Mouse (Mus musculus) stomach, embryonic 16.5 days (tissue): Measurements from ENCODE around the gene Dhh. TPM values are rescaled to one million over a fixed set of nuclear protein-coding genes. Genes with fewer than 3 reads are reported as not detected.
"Not testable (repeated sequence)": the region's sequence is repeated elsewhere in the genome, so short reads cannot be mapped to it uniquely, and the experiment has no call there.

Source experiments
- ATAC-seq: fragments of 200-750 bp; cut with Nextera tagmentation; 2 replicates; pipeline ENCODE4 v1.8.0; 2017; ENCODE audit warnings: moderate number of reproducible peaks, moderate TSS enrichment; ENCODE audit not compliant: insufficient read depth, low FRiP score
- H3K27ac ChIP-seq: fragments of 300-500 bp; sonication (generic); 2 replicates; pipeline ENCODE4 v1.5.1; 2014; ENCODE audit warnings: low read length
- H3K27me3 ChIP-seq: fragments of 300-500 bp; sonication (generic); 2 replicates; pipeline ENCODE4 v1.6.1; 2014; ENCODE audit warnings: low read length, control low read depth, mixed read lengths; ENCODE audit not compliant: control insufficient read depth, insufficient read depth
- H3K36me3 ChIP-seq: fragments of 300-500 bp; sonication (generic); 2 replicates; pipeline ENCODE4 v1.6.1; 2014; ENCODE audit warnings: low read length; ENCODE audit not compliant: control insufficient read depth, insufficient read depth
- H3K4me1 ChIP-seq: fragments of 300-500 bp; sonication (generic); 2 replicates; pipeline ENCODE4 v1.6.1; 2014; ENCODE audit warnings: low read length, control low read depth, mixed read lengths; ENCODE audit not compliant: control insufficient read depth, insufficient read depth
- H3K4me2 ChIP-seq: fragments of 300-500 bp; sonication (generic); 2 replicates; pipeline ENCODE4 v1.6.1; 2014; ENCODE audit warnings: low read depth, low read length, mixed read lengths
- H3K4me3 ChIP-seq: fragments of 300-500 bp; sonication (generic); replicated peaks from 2 replicates; pipeline ENCODE4 v1.5.1; 2014; ENCODE audit warnings: mild to moderate bottlenecking, low read length
- H3K9ac ChIP-seq: fragments of 300-500 bp; sonication (generic); 2 replicates; pipeline ENCODE4 v1.6.1; 2014; ENCODE audit warnings: low read length
- H3K9me3 ChIP-seq: fragments of 300-500 bp; sonication (generic); replicated peaks from 2 replicates; pipeline ENCODE4 v1.6.1; 2016; ENCODE audit warnings: low read length, control low read depth; ENCODE audit not compliant: control insufficient read depth
- WGBS: fragments of 180-500 bp; shearing (Covaris S2); extraction: QIAGEN DNeasy Blood & Tissue Kit; methylation state at CpG from one replicate; pipeline ENCODE4 v1.1.7; 2014; 5-methylcytosine and 5-hydroxymethylcytosine counted together
- polyA plus RNA-seq: library from polyadenylated mRNA; unstranded; fragments of >200 nt; fragmentation: Nextera tagmentation; extraction: Ambion mirVana; gene quantifications from 2 replicates; pipeline ENCODE4 v1.2.1, GENCODE M21; 2015

Gene Dhh
- polyA plus RNA-seq, 1 experiment from 2014 or later = 0.84 TPM

GRCm38 (mm10) chr15:98918499-98918895 lies 20.2 kb upstream of the Dhh start:
- H3K4me1 ChIP-seq, H3K36me3 ChIP-seq, H3K9me3 ChIP-seq, H3K27me3 ChIP-seq, ATAC-seq: not testable (repeated sequence)
- 19% methylated on average over 8 of the region's 8 CpGs for WGBS
- peak overlapping the region; percentile 75 for H3K4me3 ChIP-seq
- peak overlapping the region; percentile 68 for H3K4me2 ChIP-seq
- peak overlapping the region; percentile 70 for H3K9ac ChIP-seq
- H3K27ac ChIP-seq = peak overlapping the region; percentile 81

GRCm38 (mm10) chr15:98917538-98918498 lies 19.5 kb upstream of the Dhh start, which contains the start of gene Lmbr1l:
Lmbr1l (minus strand) TSS chr15:98918231.
- H3K4me1 ChIP-seq = peaks cover 9% of the 10 kb centered on the region
- peak within 1 kb of the TSS; percentile 85 for H3K9ac ChIP-seq
- no peaks in the 10 kb centered on the region for H3K36me3 ChIP-seq
- peak; percentile 99 for ATAC-seq
- H3K9me3 ChIP-seq = no peaks in the 10 kb centered on the region
- H3K4me3 ChIP-seq = peak within 1 kb of the TSS; percentile 75
- peak within 1 kb of the TSS; percentile 93 for H3K27ac ChIP-seq
- peak within 1 kb of the TSS; percentile 74 for H3K4me2 ChIP-seq
- whole genome bisulfite sequencing = under 1% methylated on average over 82 of the region's 82 CpGs
- no peaks in the 10 kb centered on the region for H3K27me3 ChIP-seq

- H3K9ac ChIP-seq = peak overlapping the region; percentile 85
- H3K9me3 ChIP-seq = no peaks in the 10 kb centered on the region
- no peak for ATAC-seq
- H3K4me1 ChIP-seq = peaks cover 9% of the 10 kb centered on the region
- peak overlapping the region; percentile 74 for H3K4me2 ChIP-seq
- H3K4me3 ChIP-seq = peak overlapping the region; percentile 75
- under 1% methylated on average over 14 of the region's 14 CpGs for WGBS
- H3K27me3 ChIP-seq = no peaks in the 10 kb centered on the region
- no peaks in the 10 kb centered on the region for H3K36me3 ChIP-seq
- peak overlapping the region; percentile 93 for H3K27ac ChIP-seq
These were observed 18.8 kb upstream of the Dhh start for GRCm38 (mm10) chr15:98917091-98917490.

GRCm38 (mm10) chr15:98916016-98916415 lies 17.7 kb upstream of the Dhh start:
- Histone ChIP-seq H3K9ac (peak overlapping the region; percentile 85), H3K27ac (no peak overlapping the region), H3K4me1 (peaks cover 9% of the 10 kb centered on the region), H3K9me3 (no peaks in the 10 kb centered on the region), H3K4me2 (peak overlapping the region; percentile 74; the same call in 1 of the 2 replicates), H3K27me3 (no peaks in the 10 kb centered on the region), H3K4me3 (no peak overlapping the region), H3K36me3 (no peaks in the 10 kb centered on the region)
- 92% methylated on average over 4 of the region's 4 CpGs for WGBS
- ATAC-seq = no peak

GRCm38 (mm10) chr15:98914903-98915302 lies 16.6 kb upstream of the Dhh start:
- 90% methylated on average over 6 of the region's 6 CpGs for WGBS
- no peak overlapping the region for H3K4me3 ChIP-seq
- H3K4me1 ChIP-seq = peaks cover 9% of the 10 kb centered on the region
- H3K27me3 ChIP-seq = no peaks in the 10 kb centered on the region
- H3K4me2 ChIP-seq = no peak overlapping the region
- H3K27ac ChIP-seq = no peak overlapping the region
- H3K36me3 ChIP-seq = no peaks in the 10 kb centered on the region
- ATAC-seq = no peak
- no peaks in the 10 kb centered on the region for H3K9me3 ChIP-seq
- no peak overlapping the region for H3K9ac ChIP-seq

- H3K4me3 ChIP-seq = no peak overlapping the region
- no peaks in the 10 kb centered on the region for H3K9me3 ChIP-seq
- no peaks in the 10 kb centered on the region for H3K27me3 ChIP-seq
- no peak overlapping the region for H3K27ac ChIP-seq
- H3K4me1 ChIP-seq = no peaks in the 10 kb centered on the region
- WGBS = 27% methylated on average over 10 of the region's 10 CpGs
- H3K36me3 ChIP-seq = peaks cover 10% of the 10 kb centered on the region; the same call in 1 of the 2 replicates
- no peak for ATAC-seq
- no peak overlapping the region for H3K4me2 ChIP-seq
- H3K9ac ChIP-seq = no peak overlapping the region
These were observed 6.4 kb upstream of the Dhh start for GRCm38 (mm10) chr15:98904692-98905091.

- H3K4me3 ChIP-seq = no peak overlapping the region
- WGBS = 75% methylated on average over 2 of the region's 2 CpGs
- H3K4me2 ChIP-seq = no peak overlapping the region
- peaks cover 9% of the 10 kb centered on the region for H3K4me1 ChIP-seq
- H3K27me3 ChIP-seq = peaks cover 19% of the 10 kb centered on the region
- no peak overlapping the region for H3K9ac ChIP-seq
- H3K9me3 ChIP-seq = no peaks in the 10 kb centered on the region
- H3K27ac ChIP-seq = no peak overlapping the region
- H3K36me3 ChIP-seq = peaks cover 10% of the 10 kb centered on the region; the same call in 1 of the 2 replicates
- ATAC-seq = no peak
These were observed 4.3 kb upstream of the Dhh start for GRCm38 (mm10) chr15:98902600-98902999.

- H3K9ac ChIP-seq = no peak overlapping the region
- H3K4me3 ChIP-seq = no peak overlapping the region
- no peaks in the 10 kb centered on the region for H3K9me3 ChIP-seq
- ATAC-seq = no peak
- 65% methylated on average over 1 of the region's 1 CpGs for WGBS
- peaks cover 26% of the 10 kb centered on the region for H3K27me3 ChIP-seq
- H3K4me1 ChIP-seq = peaks cover 9% of the 10 kb centered on the region
- no peak overlapping the region for H3K4me2 ChIP-seq
- H3K27ac ChIP-seq = no peak overlapping the region
- H3K36me3 ChIP-seq = peaks cover 5% of the 10 kb centered on the region; the same call in 1 of the 2 replicates
These were observed 3.2 kb upstream of the Dhh start for GRCm38 (mm10) chr15:98901530-98901929.

- peak overlapping the region; percentile 26; the same call in 1 of the 2 replicates for H3K4me3 ChIP-seq
- H3K9me3 ChIP-seq = no peaks in the 10 kb centered on the region
- H3K4me1 ChIP-seq = peaks cover 19% of the 10 kb centered on the region
- peaks cover 62% of the 10 kb centered on the region for H3K27me3 ChIP-seq
- peak overlapping the region; percentile 45 for H3K4me2 ChIP-seq
- no peak for ATAC-seq
- no peak overlapping the region for H3K27ac ChIP-seq
- no peak overlapping the region for H3K9ac ChIP-seq
- no peaks in the 10 kb centered on the region for H3K36me3 ChIP-seq
- WGBS = 4% methylated on average over 10 of the region's 10 CpGs
These were observed 845 bp downstream of the Dhh start for GRCm38 (mm10) chr15:98897495-98897894.
